Mouse (Mus musculus) brain, embryonic 14.5 days (tissue): ENCODE data around the gene Syndig1.

Experiments used
- CTCF ChIP-seq: fragments of 200-500 bp; IDR thresholded peaks from 2 replicates; pipeline ENCODE4 v1.5.1; 2012; ENCODE audit warnings: inconsistent platforms, mild to moderate bottlenecking, moderate library complexity, borderline replicate concordance; ENCODE audit not compliant: insufficient read depth, insufficient read length; ENCODE audit errors: extremely low read depth
- POLR2A ChIP-seq: fragments of 200-500 bp; IDR thresholded peaks from 2 replicates; pipeline ENCODE4 v1.6.1; 2012; ENCODE audit warnings: mild to moderate bottlenecking, inconsistent platforms, borderline replicate concordance; ENCODE audit not compliant: poor library complexity, insufficient read depth, insufficient read length, severe bottlenecking; ENCODE audit errors: extremely low read depth

GRCm38 (mm10) chr2:149998373-149999108, 169.5 kb downstream of the Syndig1 start:
- TF ChIP-seq CTCF (no peak), POLR2A (no peak)
